Mouse (Mus musculus): ENCODE measurements at regions not wholly inside any gene's neighbourhood (a gene's known extent, or its start where the extent isn't known, plus 50 kb on each side); places are given as distances from the start of the nearest gene placed in this dataset.

- WGBS, result 82% methylated on average over 6 of the region's 6 CpGs
- Histone ChIP-seq H3K27ac (no peak overlapping the region), H3K4me2 (no peak overlapping the region), H3K36me3 (no peaks in the 10 kb centered on the region), H3K4me1 (replicated peaks) (no peaks in the 10 kb centered on the region), H3K4me3 (no peak overlapping the region), H3K9me3 (replicated peaks) (no peaks in the 10 kb centered on the region), H3K9ac (no peak overlapping the region), H3K27me3 (no peaks in the 10 kb centered on the region)
- ATAC-seq (replicated peaks; ENCODE audit: insufficient number of reproducible peaks, insufficient read depth, low FRiP score, low read depth), result no peak
Observed at GRCm38 (mm10) chr7:138133427-138133826, 264.1 kb downstream of the Tcerg1l start.

- H3K9me3 ChIP-seq (replicated peaks), result no peaks in the 10 kb centered on the region
- H3K4me1 ChIP-seq (replicated peaks), result no peaks in the 10 kb centered on the region
- no peak overlapping the region for H3K4me3 ChIP-seq
- H3K27me3 ChIP-seq, result no peaks in the 10 kb centered on the region
- no peak overlapping the region for H3K9ac ChIP-seq
- 65% methylated on average over 1 of the region's 1 CpGs for WGBS
- H3K36me3 ChIP-seq, result no peaks in the 10 kb centered on the region
- no peak for ATAC-seq (replicated peaks; ENCODE audit: insufficient number of reproducible peaks, insufficient read depth, low FRiP score, low read depth)
- H3K27ac ChIP-seq, result no peak overlapping the region
- H3K4me2 ChIP-seq, result no peak overlapping the region
Observed at GRCm38 (mm10) chr7:138137934-138138333, 259.6 kb downstream of the Tcerg1l start.

DNA sequence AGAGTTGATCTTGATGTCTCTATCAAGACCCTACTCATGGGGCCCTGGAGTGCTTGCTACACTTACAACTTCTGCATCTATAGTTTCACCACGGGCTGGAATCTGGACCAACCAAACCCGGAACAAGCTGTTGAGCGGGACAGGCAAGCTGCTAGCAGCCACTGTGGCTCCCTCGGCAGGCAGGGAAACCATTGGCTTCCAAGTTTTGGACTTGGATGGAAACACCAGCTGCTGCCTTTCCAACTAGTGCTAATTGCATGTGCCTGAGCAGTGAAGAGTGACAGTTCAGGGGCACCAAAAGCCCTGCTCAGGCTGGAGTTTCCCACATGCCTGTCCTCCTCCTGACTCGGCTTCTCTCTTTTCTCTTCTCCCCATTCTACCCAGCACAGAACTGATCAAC lies 257.8 kb downstream of the Tcerg1l start:
- no peak overlapping the region for H3K4me3 ChIP-seq
- H3K27me3 ChIP-seq, result no peaks in the 10 kb centered on the region
- H3K4me1 ChIP-seq (replicated peaks), result no peaks in the 10 kb centered on the region
- H3K4me2 ChIP-seq, result no peak overlapping the region
- no peak overlapping the region for H3K27ac ChIP-seq
- no peaks in the 10 kb centered on the region for H3K9me3 ChIP-seq (replicated peaks)
- no peak for ATAC-seq (replicated peaks; ENCODE audit: insufficient number of reproducible peaks, insufficient read depth, low FRiP score, low read depth)
- no peaks in the 10 kb centered on the region for H3K36me3 ChIP-seq
- no peak overlapping the region for H3K9ac ChIP-seq
- WGBS, result 77% methylated on average over 5 of the region's 5 CpGs

DNA sequence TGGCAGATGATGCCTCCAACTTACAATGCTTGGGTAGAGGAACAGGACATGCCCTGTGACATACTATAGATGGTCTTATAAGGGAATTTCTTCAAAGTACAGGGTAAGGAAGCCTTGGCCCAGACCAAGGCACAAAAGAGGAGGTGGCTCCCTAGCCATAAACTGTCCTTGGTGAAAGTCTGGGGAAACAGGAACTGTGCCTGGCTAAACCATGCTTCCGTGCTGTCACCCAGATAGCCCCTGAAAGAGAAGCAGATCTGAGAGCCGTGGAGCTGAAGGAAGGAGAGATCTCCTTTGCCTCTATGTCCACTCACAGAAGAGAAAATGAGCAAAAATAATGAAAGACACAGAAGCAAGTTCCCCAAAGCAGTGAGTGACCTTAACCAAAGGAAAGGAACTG lies 248.0 kb downstream of the Tcerg1l start:
- Histone ChIP-seq H3K27ac (no peak overlapping the region), H3K9ac (no peak overlapping the region), H3K4me3 (no peak overlapping the region), H3K9me3 (replicated peaks) (no peaks in the 10 kb centered on the region), H3K36me3 (no peaks in the 10 kb centered on the region), H3K4me2 (no peak overlapping the region), H3K4me1 (replicated peaks) (no peaks in the 10 kb centered on the region), H3K27me3 (no peaks in the 10 kb centered on the region)
- 65% methylated on average over 2 of the region's 2 CpGs for WGBS
- no peak for ATAC-seq (replicated peaks; ENCODE audit: insufficient number of reproducible peaks, insufficient read depth, low FRiP score, low read depth)

DNA sequence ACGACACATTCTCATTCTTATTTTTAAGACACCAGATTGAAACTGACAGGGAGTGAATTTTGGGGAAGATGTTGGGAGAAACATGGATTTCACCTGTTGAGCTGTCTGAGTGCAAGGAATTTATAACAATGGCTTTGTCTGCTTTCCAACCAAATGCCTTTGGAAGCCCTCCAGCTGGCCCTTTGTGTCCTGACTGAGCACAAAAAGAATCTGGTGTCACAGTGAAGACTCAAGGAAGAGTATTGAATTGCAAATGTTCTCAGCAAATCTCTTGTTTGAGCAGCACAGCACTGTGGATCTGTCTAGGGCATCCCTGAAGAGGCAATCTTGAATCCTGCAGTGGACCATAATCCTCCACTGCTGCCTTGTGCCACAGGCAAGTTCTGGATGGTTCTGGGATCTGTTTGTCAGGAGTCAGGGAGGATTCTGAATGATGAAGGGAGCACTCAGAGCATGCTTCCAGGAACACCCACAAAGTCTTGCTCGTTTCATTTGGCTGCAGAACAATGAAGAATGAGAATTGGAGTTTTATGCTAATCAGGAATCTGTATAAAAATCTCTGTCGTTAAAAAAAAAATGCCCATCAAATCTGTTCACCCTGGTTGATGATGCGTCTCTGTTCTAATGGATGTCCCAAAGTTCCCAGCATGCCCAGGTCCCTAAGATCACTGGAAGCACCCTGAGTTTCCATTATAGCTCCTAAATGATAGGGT lies 243.9 kb downstream of the Tcerg1l start:
- ATAC-seq (replicated peaks; ENCODE audit: insufficient number of reproducible peaks, insufficient read depth, low FRiP score, low read depth), result no peak
- Histone ChIP-seq H3K4me2 (no peak overlapping the region), H3K9me3 (replicated peaks) (no peaks in the 10 kb centered on the region), H3K36me3 (no peaks in the 10 kb centered on the region), H3K9ac (no peak overlapping the region), H3K27ac (no peak overlapping the region), H3K27me3 (no peaks in the 10 kb centered on the region), H3K4me1 (replicated peaks) (no peaks in the 10 kb centered on the region), H3K4me3 (no peak overlapping the region)
- WGBS, result 65% methylated on average over 4 of the region's 4 CpGs
